Mouse (Mus musculus): ENCODE data around the gene Rhoj. TPM values are rescaled to one million over a fixed set of nuclear protein-coding genes. Genes with fewer than 3 reads are reported as not detected.

The Rhoj gene
- polyA plus RNA-seq, 1 experiment from 2014 or later = 32.7 TPM

GRCm38 (mm10) chr12:75449475-75449966 lies 141.4 kb downstream of the Rhoj start:
- no peak for DNase-seq (ENCODE audit: low spot score)
- 0 out of 2 replicates have a peak, but pooled peaks cover 2% of the 10 kb centered on the region for H3K36me3 ChIP-seq (ENCODE audit: control insufficient read depth, insufficient read depth, low read length)
- no peaks in the 10 kb centered on the region for H3K27me3 ChIP-seq (ENCODE audit: control insufficient read depth, insufficient read depth, low read length)
- WGBS = 71% methylated on average over 6 of the region's 6 CpGs
- H3K9me3 ChIP-seq (ENCODE audit: control insufficient read depth, low read length) = no peaks in the 10 kb centered on the region
- H3K27ac ChIP-seq (replicated peaks; ENCODE audit: low read depth, low read length) = no peak overlapping the region
- no peak overlapping the region for H3K4me2 ChIP-seq (ENCODE audit: low read depth, severe bottlenecking)
- no peak overlapping the region for H3K4me3 ChIP-seq (ENCODE audit: low read depth, low read length)
- no peak overlapping the region for H3K9ac ChIP-seq (ENCODE audit: low read length)
- no peak for ATAC-seq (ENCODE audit: insufficient number of reproducible peaks, low FRiP score, low TSS enrichment, low read depth)
- H3K4me1 ChIP-seq (ENCODE audit: control insufficient read depth, insufficient read depth, low read length) = no peaks in the 10 kb centered on the region

- no peak overlapping the region for H3K27ac ChIP-seq (replicated peaks; ENCODE audit: low read depth, low read length)
- H3K4me2 ChIP-seq (ENCODE audit: low read depth, severe bottlenecking) = no peak overlapping the region
- DNase-seq (ENCODE audit: low spot score) (no peak), ATAC-seq (ENCODE audit: insufficient number of reproducible peaks, low FRiP score, low TSS enrichment, low read depth) (no peak)
- no peak overlapping the region for H3K4me3 ChIP-seq (ENCODE audit: low read depth, low read length)
- H3K27me3 ChIP-seq (ENCODE audit: control insufficient read depth, insufficient read depth, low read length) = no peaks in the 10 kb centered on the region
- 0 out of 2 replicates have a peak, but pooled peaks cover 2% of the 10 kb centered on the region for H3K36me3 ChIP-seq (ENCODE audit: control insufficient read depth, insufficient read depth, low read length)
- no peak overlapping the region for H3K9ac ChIP-seq (ENCODE audit: low read length)
- no peaks in the 10 kb centered on the region for H3K4me1 ChIP-seq (ENCODE audit: control insufficient read depth, insufficient read depth, low read length)
- no peaks in the 10 kb centered on the region for H3K9me3 ChIP-seq (ENCODE audit: control insufficient read depth, low read length)
- 91% methylated on average over 14 of the region's 14 CpGs for WGBS
Observed at GRCm38 (mm10) chr12:75450011-75450410, 141.9 kb downstream of the Rhoj start.

- no peaks in the 10 kb centered on the region for H3K9me3 ChIP-seq (ENCODE audit: control insufficient read depth, low read length)
- WGBS = 94% methylated on average over 8 of the region's 8 CpGs
- H3K4me3 ChIP-seq (ENCODE audit: low read depth, low read length) = no peak overlapping the region
- H3K27ac ChIP-seq (replicated peaks; ENCODE audit: low read depth, low read length) = no peak overlapping the region
- DNase-seq (ENCODE audit: low spot score) (no peak), ATAC-seq (ENCODE audit: insufficient number of reproducible peaks, low FRiP score, low TSS enrichment, low read depth) (no peak)
- H3K9ac ChIP-seq (ENCODE audit: low read length) = no peak overlapping the region
- H3K36me3 ChIP-seq (ENCODE audit: control insufficient read depth, insufficient read depth, low read length) = 0 out of 2 replicates have a peak, but pooled peaks cover 2% of the 10 kb centered on the region
- H3K27me3 ChIP-seq (ENCODE audit: control insufficient read depth, insufficient read depth, low read length) = no peaks in the 10 kb centered on the region
- H3K4me1 ChIP-seq (ENCODE audit: control insufficient read depth, insufficient read depth, low read length) = no peaks in the 10 kb centered on the region
- H3K4me2 ChIP-seq (ENCODE audit: low read depth, severe bottlenecking) = no peak overlapping the region
Observed at GRCm38 (mm10) chr12:75450592-75450991, 142.5 kb downstream of the Rhoj start.

Other genes starting within 250 kb of the Rhoj start
- 0.09 and 0.10 TPM in 2 replicates for gene Kcnh5, start 131.0 kb upstream of the Rhoj start, polyA plus RNA-seq (2014; fragmentation: Nextera tagmentation; extraction: Ambion mirVana)
- not detected in 2 replicates for gene Gphb5, start 108.5 kb downstream of the Rhoj start, polyA plus RNA-seq (2014; fragmentation: Nextera tagmentation; extraction: Ambion mirVana)